Mouse (Mus musculus) myocyte (in vitro differentiated cells): ENCODE data around the gene Ctnnal1.

Source experiments
- CEBPB ChIP-seq: IDR thresholded peaks from 2 replicates; pipeline ENCODE4 v1.6.1; 2011; ENCODE audit warnings: mild to moderate bottlenecking, moderate library complexity; ENCODE audit not compliant: poor library complexity, insufficient read depth, severe bottlenecking
- E2F4 ChIP-seq: IDR thresholded peaks from one replicate; pipeline ENCODE4 v1.6.1; 2011; ENCODE audit warnings: mild to moderate bottlenecking, control low read depth, moderate library complexity; ENCODE audit not compliant: insufficient read depth
- MYOG ChIP-seq, 3 experiments: IDR thresholded peaks; one replicate each; pipeline ENCODE4 v1.6.1; 2011; ENCODE audit warnings: control low read depth in 2 of 3, low read depth in 2 of 3, mild to moderate bottlenecking in 2 of 3; ENCODE audit not compliant: insufficient read length in 2 of 3, control insufficient read depth in 1 of 3, insufficient read depth in 1 of 3
- POLR2A ChIP-seq: IDR thresholded peaks from one replicate; pipeline ENCODE4 v1.6.1; 2011; ENCODE audit warnings: low read depth, mild to moderate bottlenecking, control low read depth, moderate library complexity; ENCODE audit not compliant: insufficient read length
- REST ChIP-seq: IDR thresholded peaks from one replicate; pipeline ENCODE4 v1.6.1; 2011; ENCODE audit warnings: mild to moderate bottlenecking, control low read depth, moderate library complexity; ENCODE audit not compliant: insufficient read depth, insufficient read length
- TCF12 ChIP-seq: IDR thresholded peaks from one replicate; pipeline ENCODE4 v1.6.1; 2011; ENCODE audit warnings: mild to moderate bottlenecking, control low read depth; ENCODE audit not compliant: poor library complexity, insufficient read depth, severe bottlenecking
- USF1 ChIP-seq: IDR thresholded peaks from one replicate; pipeline ENCODE4 v1.6.1; 2011; ENCODE audit warnings: low read depth, mild to moderate bottlenecking, control low read depth, moderate library complexity

GRCm38 (mm10) chr4:56845896-56846533, 19.0 kb downstream of the Ctnnal1 start:
- TF ChIP-seq POLR2A (no peak), CEBPB (no peak), USF1 (no peak), E2F4 (no peak), TCF12 (no peak), REST (no peak), MYOG (IDR thresholded peaks at IDR 0.05; ENCODE audit: control insufficient read depth in 1 of 3, insufficient read depth in 1 of 3, insufficient read length in 2 of 3, low read depth in 2 of 3) (no peak)
